Mouse (Mus musculus) myocyte (in vitro differentiated cells): ENCODE data around the gene Msi2. TPM values are rescaled to one million over a fixed set of nuclear protein-coding genes. Genes with fewer than 3 reads are reported as not detected.

Source experiments
- H3K27me3 ChIP-seq: one replicate; pipeline ENCODE4 v1.6.1; 2011; ENCODE audit not compliant: control insufficient read depth, insufficient read depth, insufficient read length
- H3K36me3 ChIP-seq: one replicate; pipeline ENCODE4 v1.6.1; 2011; ENCODE audit not compliant: control insufficient read depth, insufficient read depth
- H3K4me2 ChIP-seq: one replicate; pipeline ENCODE4 v1.6.1; 2011; ENCODE audit warnings: low read depth, control low read depth
- H3K4me3 ChIP-seq: one replicate; pipeline ENCODE4 v1.5.1; 2011; ENCODE audit warnings: mild to moderate bottlenecking, control low read depth, moderate library complexity
- H3K79me2 ChIP-seq: one replicate; pipeline ENCODE4 v1.6.1; 2011; ENCODE audit not compliant: control insufficient read depth, insufficient read depth
- H3ac ChIP-seq: one replicate; pipeline ENCODE4 v1.6.1; 2011; ENCODE audit not compliant: control insufficient read depth, insufficient read length
- CEBPB ChIP-seq: IDR thresholded peaks from 2 replicates; pipeline ENCODE4 v1.6.1; 2011; ENCODE audit warnings: mild to moderate bottlenecking, moderate library complexity; ENCODE audit not compliant: poor library complexity, insufficient read depth, severe bottlenecking
- E2F4 ChIP-seq: IDR thresholded peaks from one replicate; pipeline ENCODE4 v1.6.1; 2011; ENCODE audit warnings: mild to moderate bottlenecking, control low read depth, moderate library complexity; ENCODE audit not compliant: insufficient read depth
- MAX ChIP-seq: IDR thresholded peaks from one replicate; pipeline ENCODE4 v1.6.1; 2011; ENCODE audit warnings: low read depth, mild to moderate bottlenecking, control low read depth
- MYOD1 ChIP-seq, 3 experiments: IDR thresholded peaks; one replicate each; pipeline ENCODE4 v1.6.1; 2011; ENCODE audit warnings: control low read depth in 2 of 3, low read depth in 2 of 3, mild to moderate bottlenecking in 2 of 3, moderate library complexity in 1 of 3; ENCODE audit not compliant: insufficient read length in 2 of 3, control insufficient read depth in 1 of 3
- MYOG ChIP-seq, 3 experiments: IDR thresholded peaks; one replicate each; pipeline ENCODE4 v1.6.1; 2011; ENCODE audit warnings: control low read depth in 2 of 3, low read depth in 2 of 3, mild to moderate bottlenecking in 2 of 3; ENCODE audit not compliant: insufficient read length in 2 of 3, control insufficient read depth in 1 of 3, insufficient read depth in 1 of 3
- POLR2A ChIP-seq: IDR thresholded peaks from one replicate; pipeline ENCODE4 v1.6.1; 2011; ENCODE audit warnings: low read depth, mild to moderate bottlenecking, control low read depth, moderate library complexity; ENCODE audit not compliant: insufficient read length
- POLR2AphosphoS2 ChIP-seq: IDR thresholded peaks from one replicate; pipeline ENCODE4 v1.6.1; 2011; ENCODE audit warnings: low read depth, control low read depth; ENCODE audit not compliant: insufficient read length
- REST ChIP-seq: IDR thresholded peaks from one replicate; pipeline ENCODE4 v1.6.1; 2011; ENCODE audit warnings: mild to moderate bottlenecking, control low read depth, moderate library complexity; ENCODE audit not compliant: insufficient read depth, insufficient read length
- SRF ChIP-seq: IDR thresholded peaks from one replicate; pipeline ENCODE4 v1.6.1; 2011; ENCODE audit warnings: low read depth; ENCODE audit not compliant: control insufficient read depth, insufficient read length
- TCF12 ChIP-seq: IDR thresholded peaks from one replicate; pipeline ENCODE4 v1.6.1; 2011; ENCODE audit warnings: mild to moderate bottlenecking, control low read depth; ENCODE audit not compliant: poor library complexity, insufficient read depth, severe bottlenecking
- TCF3 ChIP-seq: IDR thresholded peaks from one replicate; pipeline ENCODE4 v1.6.1; 2011; ENCODE audit warnings: low read depth, control low read depth; ENCODE audit not compliant: insufficient read length
- USF1 ChIP-seq: IDR thresholded peaks from one replicate; pipeline ENCODE4 v1.6.1; 2011; ENCODE audit warnings: low read depth, mild to moderate bottlenecking, control low read depth, moderate library complexity
- polyA plus RNA-seq: library from polyadenylated mRNA; unstranded; fragments of >200 nt; fragmentation: generic; extraction: Trizol; gene quantifications from one replicate; pipeline ENCODE4 v1.2.1, GENCODE M21; 2012; ENCODE audit warnings: missing spikeins

Gene Msi2
- polyA plus RNA-seq, 1 experiment: 37.9 TPM

DNA sequence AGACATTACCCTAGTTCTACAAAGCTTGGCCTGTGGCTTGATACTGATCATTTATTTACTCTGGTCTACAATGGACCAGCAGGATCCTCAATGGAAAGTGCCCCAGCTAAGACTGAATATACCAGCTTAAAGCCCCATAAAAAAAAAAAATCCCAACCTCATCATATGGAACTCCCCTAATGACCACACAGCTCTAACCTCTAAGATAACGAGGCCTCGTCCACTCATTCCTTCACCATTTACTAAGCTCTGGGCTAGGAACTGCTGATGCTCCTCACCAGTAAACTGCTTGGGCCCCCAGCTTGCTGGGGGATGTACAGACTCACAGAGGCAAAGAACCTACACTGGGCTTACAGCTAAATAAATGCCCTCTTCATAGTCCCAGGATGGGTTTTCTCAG lies 139.6 kb downstream of the Msi2 start:
- Histone ChIP-seq H3K27me3 (no peaks in the 10 kb centered on the region), H3K79me2 (peaks cover 55% of the 10 kb centered on the region), H3K4me3 (no peak overlapping the region), H3ac (no peak overlapping the region), H3K36me3 (peaks cover 4% of the 10 kb centered on the region), H3K4me2 (no peak overlapping the region)
- TF ChIP-seq REST (no peak), MYOG (IDR thresholded peaks at IDR 0.05; ENCODE audit: control insufficient read depth in 1 of 3, insufficient read depth in 1 of 3, insufficient read length in 2 of 3, low read depth in 2 of 3) (no peak), MAX (no peak), SRF (no peak), USF1 (no peak), TCF12 (no peak), E2F4 (no peak), MYOD1 (IDR thresholded peaks at IDR 0.05; ENCODE audit: control insufficient read depth in 1 of 3, insufficient read length in 2 of 3, low read depth in 2 of 3) (no peak), POLR2A (no peak), CEBPB (no peak), POLR2AphosphoS2 (no peak)

DNA sequence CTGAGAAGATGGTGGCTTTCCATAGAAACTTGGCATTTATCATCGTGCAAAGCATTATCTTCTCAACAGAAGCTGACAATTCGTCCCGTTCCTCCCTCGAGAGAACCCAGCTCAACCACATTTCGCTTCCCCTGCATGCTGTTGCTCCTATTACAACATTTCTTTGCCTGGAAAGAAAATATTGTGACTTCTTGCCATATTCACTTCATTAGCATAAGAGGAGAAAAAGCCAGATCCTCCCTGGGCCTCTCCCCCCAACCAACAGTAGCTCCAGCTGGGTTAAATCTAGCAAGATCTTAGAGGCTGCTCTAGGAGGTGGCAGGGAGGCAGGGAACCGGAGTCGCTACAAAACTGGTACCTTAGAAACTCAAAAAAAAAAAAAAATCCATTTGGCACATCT lies 141.2 kb downstream of the Msi2 start:
- H3K4me2 ChIP-seq: no peak overlapping the region
- no peak for TF ChIP-seq MAX
- no peak for TF ChIP-seq POLR2A
- TF ChIP-seq USF1: no peak
- TF ChIP-seq E2F4: no peak
- TF ChIP-seq MYOD1 (IDR thresholded peaks at IDR 0.05; ENCODE audit: control insufficient read depth in 1 of 3, insufficient read length in 2 of 3, low read depth in 2 of 3): no peak
- TF ChIP-seq REST: no peak
- TF ChIP-seq CEBPB: no peak
- no peak for TF ChIP-seq TCF12
- no peak for TF ChIP-seq TCF3
- no peak for TF ChIP-seq SRF
- TF ChIP-seq POLR2AphosphoS2: no peak
- no peak for TF ChIP-seq MYOG (IDR thresholded peaks at IDR 0.05; ENCODE audit: control insufficient read depth in 1 of 3, insufficient read depth in 1 of 3, insufficient read length in 2 of 3, low read depth in 2 of 3)
- no peak overlapping the region for H3K4me3 ChIP-seq
- peaks cover 56% of the 10 kb centered on the region for H3K79me2 ChIP-seq
- H3K27me3 ChIP-seq: no peaks in the 10 kb centered on the region
- peaks cover 4% of the 10 kb centered on the region for H3K36me3 ChIP-seq
- no peak overlapping the region for H3ac ChIP-seq

DNA sequence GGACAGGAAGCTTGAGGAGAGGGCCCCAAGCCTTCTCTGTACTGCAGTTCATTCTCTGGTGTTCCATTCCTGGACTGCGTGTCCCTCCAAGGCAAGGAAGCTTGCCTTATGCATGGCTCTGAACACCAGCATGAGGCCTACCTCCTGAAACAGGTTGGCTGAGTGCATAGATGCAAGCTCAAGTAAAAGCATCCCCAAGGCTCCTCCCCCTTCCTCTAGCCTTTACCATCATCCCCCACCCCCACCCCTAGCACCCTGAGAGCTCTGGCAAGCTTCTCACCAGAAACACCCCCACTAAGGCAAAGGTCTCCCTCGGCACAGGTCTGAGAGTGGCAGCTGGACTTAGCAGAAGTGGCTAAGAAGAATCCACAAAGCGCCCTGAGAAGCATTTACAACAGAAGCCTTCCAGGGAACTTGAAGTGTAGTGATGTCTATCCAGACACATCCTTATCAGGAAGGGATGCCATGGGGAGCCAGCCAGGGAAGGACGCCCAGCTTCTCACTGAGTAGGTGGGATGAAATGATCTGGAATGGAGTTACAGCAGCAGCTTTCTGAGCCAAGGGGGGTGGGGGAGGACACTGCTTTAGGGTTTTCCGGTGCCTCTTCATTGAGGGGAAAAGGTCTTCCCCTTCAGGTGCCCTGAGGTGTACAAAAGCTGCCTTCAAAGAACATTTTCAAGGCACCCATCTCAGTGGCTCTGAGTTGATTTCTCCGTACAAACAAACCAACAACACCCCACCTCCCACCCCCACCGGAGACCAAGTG lies 141.9 kb downstream of the Msi2 start:
- H3K4me3 ChIP-seq: no peak overlapping the region
- no peak overlapping the region for H3K4me2 ChIP-seq
- TF ChIP-seq MYOD1 (IDR thresholded peaks at IDR 0.05; ENCODE audit: control insufficient read depth in 1 of 3, insufficient read length in 2 of 3, low read depth in 2 of 3) (no peak), TCF3 (no peak), TCF12 (no peak), MYOG (IDR thresholded peaks at IDR 0.05; ENCODE audit: control insufficient read depth in 1 of 3, insufficient read depth in 1 of 3, insufficient read length in 2 of 3, low read depth in 2 of 3) (no peak), REST (no peak), POLR2AphosphoS2 (no peak), SRF (no peak), E2F4 (no peak), MAX (no peak), CEBPB (no peak), POLR2A (no peak), USF1 (no peak)
- H3K79me2 ChIP-seq: peaks cover 59% of the 10 kb centered on the region
- H3K36me3 ChIP-seq: peaks cover 4% of the 10 kb centered on the region
- no peaks in the 10 kb centered on the region for H3K27me3 ChIP-seq
- H3ac ChIP-seq: no peak overlapping the region

GRCm38 (mm10) chr11:88574575-88575360 lies 143.5 kb downstream of the Msi2 start:
- TF ChIP-seq MYOG (IDR thresholded peaks at IDR 0.05; ENCODE audit: control insufficient read depth in 1 of 3, insufficient read depth in 1 of 3, insufficient read length in 2 of 3, low read depth in 2 of 3) (no peak), TCF3 (no peak)
- no peak overlapping the region for H3K4me2 ChIP-seq
- no peaks in the 10 kb centered on the region for H3K36me3 ChIP-seq
- no peaks in the 10 kb centered on the region for H3K27me3 ChIP-seq
- H3K79me2 ChIP-seq: peaks cover 62% of the 10 kb centered on the region
- no peak overlapping the region for H3K4me3 ChIP-seq
- no peak overlapping the region for H3ac ChIP-seq

DNA sequence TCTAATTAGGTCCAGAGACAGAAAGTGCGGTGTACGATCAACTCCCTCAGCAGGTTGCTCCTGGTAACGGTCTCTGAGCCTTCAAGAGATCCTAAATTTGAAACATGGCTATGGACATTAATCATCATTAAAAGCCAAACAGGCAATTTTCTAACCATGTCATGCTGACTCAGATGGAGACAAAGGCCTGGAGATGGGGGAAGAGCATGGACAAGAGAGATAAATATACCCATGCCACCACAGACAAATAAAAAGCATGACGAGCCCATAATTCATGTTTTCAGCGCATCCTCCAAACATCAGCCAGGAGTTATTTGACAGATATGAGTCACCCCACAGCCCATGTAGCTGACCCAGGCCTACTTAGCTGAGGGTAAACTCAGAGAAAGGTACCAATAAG lies 145.3 kb downstream of the Msi2 start:
- peak overlapping the region; percentile 16 for H3K4me2 ChIP-seq
- peaks cover 44% of the 10 kb centered on the region for H3K79me2 ChIP-seq
- H3K36me3 ChIP-seq: no peaks in the 10 kb centered on the region
- no peaks in the 10 kb centered on the region for H3K27me3 ChIP-seq
- H3K4me3 ChIP-seq: no peak overlapping the region
- H3ac ChIP-seq: no peak overlapping the region
- TF ChIP-seq SRF (no peak), POLR2A (no peak), MYOG (IDR thresholded peaks at IDR 0.05; ENCODE audit: control insufficient read depth in 1 of 3, insufficient read depth in 1 of 3, insufficient read length in 2 of 3, low read depth in 2 of 3) (no peak), POLR2AphosphoS2 (no peak), TCF3 (no peak), MYOD1 (IDR thresholded peaks at IDR 0.05; ENCODE audit: control insufficient read depth in 1 of 3, insufficient read length in 2 of 3, low read depth in 2 of 3) (no peak), MAX (no peak), CEBPB (no peak), E2F4 (no peak), USF1 (no peak), TCF12 (no peak), REST (no peak)
